In genomic region chr15:90607181-90607580, GRCm38 (mm10) we compare ENCODE assay signal across 15 mouse cellular contexts.
"Had no signal": no experiment of that assay in that cellular context is flagged by ENCODE, and none has a peak within 500 bp of the region (broad histone marks: within the 10 kb centered on the region; RNA-seq: fewer than 3 reads in every experiment).

No protein-coding gene starts in this region.

- H3K36me3 ChIP-seq: lung, embryonic 15.5 days; midbrain, embryonic 10.5 days; midbrain, embryonic 12.5 days; neural tube, embryonic 12.5 days; stomach, embryonic 15.5 days had no signal

- DNase-seq: lung, adult 2 months; lung, postnatal 4 days; midbrain, embryonic 14.5 days; right cerebral cortex, postnatal 14 days; thymus, adult 2 months; thymus, postnatal 25 days; thymus, postnatal 4 days had no signal

- H3K4me1 ChIP-seq: lung, embryonic 15.5 days; midbrain, embryonic 10.5 days; midbrain, embryonic 12.5 days; neural tube, embryonic 12.5 days; stomach, embryonic 15.5 days had no signal

- H3K4me3 ChIP-seq: lung, embryonic 15.5 days; midbrain, embryonic 10.5 days; midbrain, embryonic 12.5 days; neural tube, embryonic 12.5 days; stomach, embryonic 15.5 days had no signal

- H3K4me2 ChIP-seq: lung, embryonic 15.5 days; midbrain, embryonic 12.5 days; neural tube, embryonic 12.5 days; stomach, embryonic 15.5 days had no signal

- H3K27ac ChIP-seq: lung, embryonic 15.5 days; midbrain, embryonic 10.5 days; midbrain, embryonic 12.5 days; neural tube, embryonic 12.5 days; stomach, embryonic 15.5 days; stomach, postnatal 0 days had no signal

- H3K9ac ChIP-seq: lung, embryonic 15.5 days; midbrain, embryonic 12.5 days; neural tube, embryonic 12.5 days; stomach, embryonic 15.5 days had no signal

- ATAC-seq: lung, postnatal 0 days; midbrain, embryonic 16.5 days had no signal

- H3K9me3 ChIP-seq: lung, embryonic 15.5 days; midbrain, embryonic 10.5 days; midbrain, embryonic 12.5 days; neural tube, embryonic 12.5 days; stomach, embryonic 15.5 days had no signal

- H3K27me3 ChIP-seq: lung, embryonic 15.5 days; midbrain, embryonic 12.5 days; neural tube, embryonic 12.5 days; stomach, embryonic 15.5 days had no signal
